Mouse (Mus musculus) erythroblast, adult 5-6 weeks (primary cell): Measurements from ENCODE around the gene Cuedc1. TPM values are rescaled to one million over a fixed set of nuclear protein-coding genes. Genes with fewer than 3 reads are reported as not detected.

Source experiments
- ATAC-seq: replicated peaks from 2 replicates; pipeline ENCODE4 v1.8.0; 2016; ENCODE audit warnings: moderate number of reproducible peaks, mild to moderate bottlenecking, moderate TSS enrichment, inconsistent platforms; ENCODE audit not compliant: poor library complexity, low FRiP score, severe bottlenecking
- total RNA-seq, 2 experiments: library from RNA; stranded (forward) in 1 of 2; stranded (reverse) in 1 of 2; fragments of 150-400 nt in 1 of 2; fragments of 200-764, 138-1000 nt in 1 of 2; gene quantifications; 2 replicates each; pipeline versions ENCODE4 v1.2.3 to v1.2.4; 2015 to 2017; ENCODE audit warnings: low replicate concordance in 2 of 2

The Cuedc1 gene
- total RNA-seq, 2 experiments from 2014 or later, result not detected

DNA sequence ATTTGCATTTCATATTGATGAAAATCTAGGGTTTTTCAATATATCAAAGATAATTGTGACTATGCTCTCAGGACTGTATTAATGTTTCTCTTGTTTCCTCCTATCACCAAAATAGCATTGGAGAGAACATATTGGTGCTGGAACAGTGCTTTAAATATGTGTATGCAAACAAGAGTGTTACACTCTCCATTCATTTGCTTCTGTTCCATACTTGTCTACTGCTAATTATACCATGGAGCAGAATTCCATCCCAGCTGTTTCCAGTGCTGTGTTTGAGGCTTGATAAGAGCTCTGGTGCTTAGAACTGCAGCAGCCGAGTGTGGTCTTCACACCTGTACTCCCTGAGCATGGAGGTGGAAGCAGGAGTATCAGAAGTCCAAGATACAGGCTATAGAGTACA is 21.5 kb upstream of the Cuedc1 start:
- no peak for ATAC-seq

DNA sequence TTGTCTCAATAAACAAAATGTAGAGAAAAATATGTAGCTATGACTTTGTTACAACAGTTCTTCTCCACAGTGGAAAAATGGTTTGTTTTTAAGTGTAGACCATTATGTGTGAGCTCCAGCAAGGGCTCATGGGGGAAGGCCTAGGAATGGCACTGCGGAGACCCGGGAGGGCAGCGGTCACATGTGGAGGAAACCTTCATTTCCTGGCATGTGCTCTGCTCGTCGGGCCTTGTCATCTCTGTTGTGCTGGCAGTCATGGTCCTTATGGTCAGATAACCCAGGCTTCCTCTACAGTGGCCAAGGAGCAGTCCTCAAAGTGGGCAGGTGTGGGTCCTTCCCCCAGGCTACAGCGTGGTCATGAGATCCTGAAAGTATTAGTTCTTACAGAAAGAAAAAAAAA is 14.2 kb upstream of the Cuedc1 start:
- no peak for ATAC-seq

- ATAC-seq, result peak; percentile 97
These were observed 10.9 kb upstream of the Cuedc1 start for GRCm38 (mm10) chr11:88086737-88087627.

DNA sequence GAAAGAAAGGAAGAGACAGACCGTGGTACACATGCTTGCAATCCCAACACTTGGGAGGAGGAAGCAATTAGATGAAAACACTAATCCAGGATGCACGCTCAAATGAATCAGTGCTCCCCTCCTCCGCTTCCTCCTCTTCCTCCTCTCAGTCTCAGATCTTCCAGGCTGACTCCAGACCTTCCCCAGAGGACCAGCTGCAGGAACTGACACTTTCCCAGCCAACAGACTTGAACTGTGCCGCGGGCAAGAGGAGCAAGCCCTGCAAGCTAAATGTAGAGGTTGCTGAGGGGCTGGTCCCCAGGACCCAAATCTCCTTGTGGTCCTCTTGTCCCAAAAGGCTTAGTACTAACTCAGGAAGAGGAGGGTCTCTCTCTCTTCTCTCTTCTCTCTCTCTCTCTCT is 8.7 kb upstream of the Cuedc1 start:
- ATAC-seq, result no peak

- ATAC-seq, result no peak
These were observed 7.6 kb upstream of the Cuedc1 start for GRCm38 (mm10) chr11:88090293-88090692.

DNA sequence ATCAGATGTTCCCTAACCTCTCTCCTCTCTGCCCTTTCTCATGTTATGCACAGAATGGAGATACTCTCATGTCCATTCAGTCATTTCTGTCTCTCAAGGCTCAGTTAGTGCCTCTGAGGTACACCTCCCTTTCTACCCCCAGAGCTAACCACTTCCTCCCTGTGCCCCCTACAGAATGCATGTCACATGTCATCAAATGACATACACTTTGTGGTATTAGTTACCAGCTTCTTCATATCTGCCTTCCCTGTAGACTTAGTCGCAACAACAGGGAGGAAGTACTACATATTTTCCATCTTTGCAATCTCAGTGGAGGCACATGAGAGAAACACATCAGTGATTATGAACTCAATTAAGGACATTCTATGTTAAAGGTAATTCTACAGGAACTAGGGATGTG is 5.9 kb upstream of the Cuedc1 start:
- ATAC-seq, result no peak

GRCm38 (mm10) chr11:88097173-88097572 is 685 bp upstream of the Cuedc1 start:
- ATAC-seq, result no peak

- no peak for ATAC-seq
These were observed 1.1 kb downstream of the Cuedc1 start for GRCm38 (mm10) chr11:88098787-88099598.

DNA sequence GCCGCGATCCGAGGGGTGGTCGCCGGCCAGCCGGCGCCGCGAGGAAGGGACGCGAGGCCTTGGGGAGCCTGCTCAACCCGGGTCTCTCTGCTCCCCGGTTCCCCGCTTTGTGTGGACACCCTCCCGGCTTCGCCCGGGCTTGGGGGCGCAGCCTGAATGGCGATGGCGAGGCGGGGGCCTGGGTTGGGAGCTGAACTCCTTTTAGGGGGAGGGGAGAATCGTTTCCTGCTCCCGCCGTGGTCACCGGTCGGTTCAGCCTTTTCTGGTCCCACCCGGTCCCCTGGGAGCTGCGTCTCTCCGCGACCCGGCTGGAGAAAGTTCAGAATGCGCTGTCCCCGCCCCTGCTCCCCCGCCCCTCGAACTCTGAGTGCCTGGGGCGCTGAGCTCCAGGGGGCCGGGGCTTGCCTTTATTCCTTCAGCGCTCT is 1.8 kb downstream of the Cuedc1 start:
- no peak for ATAC-seq

GRCm38 (mm10) chr11:88100170-88100569 is 2.3 kb downstream of the Cuedc1 start:
- no peak for ATAC-seq

GRCm38 (mm10) chr11:88103214-88103941 is 5.5 kb downstream of the Cuedc1 start:
- no peak for ATAC-seq

- no peak for ATAC-seq
These were observed 7.8 kb downstream of the Cuedc1 start for GRCm38 (mm10) chr11:88105494-88106291.

DNA sequence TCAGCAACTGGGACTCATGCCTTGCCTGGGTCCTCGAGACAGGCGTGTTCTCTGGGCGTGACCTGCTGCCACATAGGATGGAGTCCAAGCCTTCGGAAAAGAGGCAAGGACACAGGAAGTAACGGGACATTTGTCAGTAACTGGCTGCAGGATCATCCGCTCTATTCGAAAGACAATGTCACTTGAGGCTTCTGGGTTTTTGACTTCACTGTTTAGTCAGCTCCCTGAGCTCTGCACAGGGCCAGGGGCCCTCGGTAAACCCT is 8.4 kb downstream of the Cuedc1 start:
- ATAC-seq, result no peak

- no peak for ATAC-seq
These were observed 9.5 kb downstream of the Cuedc1 start for GRCm38 (mm10) chr11:88107365-88107764.

- no peak for ATAC-seq
These were observed 12.3 kb downstream of the Cuedc1 start for GRCm38 (mm10) chr11:88110031-88110594.

GRCm38 (mm10) chr11:88112078-88112477 is 14.2 kb downstream of the Cuedc1 start:
- no peak for ATAC-seq

DNA sequence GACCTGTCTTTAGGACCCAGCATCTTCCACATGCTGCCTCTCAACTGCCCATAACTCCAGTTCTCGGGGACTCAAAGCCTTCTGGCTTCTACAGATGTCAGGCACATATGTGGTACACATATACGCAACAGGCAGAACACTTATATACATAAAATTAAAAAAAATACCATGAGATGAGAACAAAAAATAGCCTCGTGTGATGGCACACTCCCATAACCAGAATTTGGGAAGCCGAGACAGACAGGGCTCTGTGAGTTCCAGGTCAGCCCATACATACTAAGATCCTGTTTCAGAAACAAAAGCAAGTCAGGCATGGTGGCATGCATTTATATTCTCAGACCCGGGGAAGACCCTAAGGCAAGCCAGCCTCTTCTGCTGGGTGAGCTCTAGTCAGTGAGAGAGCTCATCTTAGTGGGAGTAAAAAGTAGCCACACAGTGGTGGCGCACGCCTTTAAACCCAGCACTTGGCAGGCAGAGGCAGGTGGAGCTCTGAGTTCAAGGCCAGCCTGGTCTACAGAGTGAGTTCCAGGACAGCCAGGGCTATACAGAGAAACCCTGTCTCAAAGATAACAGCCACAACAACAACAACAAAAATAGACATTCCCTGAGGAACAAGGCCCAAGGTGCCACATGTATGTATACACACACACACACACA is 14.9 kb downstream of the Cuedc1 start:
- ATAC-seq, result no peak

- ATAC-seq, result no peak
These were observed 15.8 kb downstream of the Cuedc1 start for GRCm38 (mm10) chr11:88113543-88114271.
